Mouse (Mus musculus) E14TG2a.4 (cell line): Measurements from ENCODE around the gene Grm8.
A peak's percentile ranks its signal among the peaks of the same experiment; 100 is the strongest.

ENCODE experiments used
- H3K27me3 ChIP-seq: 2 replicates; pipeline ENCODE4 v1.6.1; 2014; ENCODE audit warnings: low read length, control low read depth; ENCODE audit not compliant: insufficient read depth
- H3K36me3 ChIP-seq: 2 replicates; pipeline ENCODE4 v1.6.1; 2014; ENCODE audit warnings: low read length, control low read depth; ENCODE audit not compliant: insufficient read depth
- H3K4me1 ChIP-seq: replicated peaks from 2 replicates; pipeline ENCODE4 v1.6.1; 2014; ENCODE audit warnings: low read depth, low read length, control low read depth
- H3K4me3 ChIP-seq: replicated peaks from 2 replicates; pipeline ENCODE4 v1.5.1; 2014; ENCODE audit warnings: mild to moderate bottlenecking, low read length
- H3K9me3 ChIP-seq: 2 replicates; pipeline ENCODE4 v1.6.1; 2014; ENCODE audit warnings: low read length, control low read depth
- CTCF ChIP-seq: conservative IDR thresholded peaks from 2 replicates; pipeline ENCODE4 v1.5.1; 2014; ENCODE audit warnings: low read length
- NANOG ChIP-seq: IDR thresholded peaks from 2 replicates; pipeline ENCODE4 v1.6.1; 2014; ENCODE audit warnings: borderline replicate concordance, low read length, mixed read lengths
- POU5F1 ChIP-seq: IDR thresholded peaks from 2 replicates; pipeline ENCODE4 v1.6.1; 2014; ENCODE audit warnings: low read length, borderline replicate concordance

Grm8 gene

GRCm38 (mm10) chr6:28135001-28135401 is at the start of gene Grm8:
Gene Grm8, minus strand, starts transcription at chr6:28135178.
- Histone ChIP-seq H3K9me3 (no peaks in the 10 kb centered on the region), H3K27me3 (peaks cover 86% of the 10 kb centered on the region), H3K4me3 (peak within 1 kb of the TSS; percentile 80), H3K36me3 (no peaks in the 10 kb centered on the region), H3K4me1 (peaks cover 38% of the 10 kb centered on the region)
- TF ChIP-seq NANOG: no peak
- TF ChIP-seq CTCF: no peak
- no peak for TF ChIP-seq POU5F1

DNA sequence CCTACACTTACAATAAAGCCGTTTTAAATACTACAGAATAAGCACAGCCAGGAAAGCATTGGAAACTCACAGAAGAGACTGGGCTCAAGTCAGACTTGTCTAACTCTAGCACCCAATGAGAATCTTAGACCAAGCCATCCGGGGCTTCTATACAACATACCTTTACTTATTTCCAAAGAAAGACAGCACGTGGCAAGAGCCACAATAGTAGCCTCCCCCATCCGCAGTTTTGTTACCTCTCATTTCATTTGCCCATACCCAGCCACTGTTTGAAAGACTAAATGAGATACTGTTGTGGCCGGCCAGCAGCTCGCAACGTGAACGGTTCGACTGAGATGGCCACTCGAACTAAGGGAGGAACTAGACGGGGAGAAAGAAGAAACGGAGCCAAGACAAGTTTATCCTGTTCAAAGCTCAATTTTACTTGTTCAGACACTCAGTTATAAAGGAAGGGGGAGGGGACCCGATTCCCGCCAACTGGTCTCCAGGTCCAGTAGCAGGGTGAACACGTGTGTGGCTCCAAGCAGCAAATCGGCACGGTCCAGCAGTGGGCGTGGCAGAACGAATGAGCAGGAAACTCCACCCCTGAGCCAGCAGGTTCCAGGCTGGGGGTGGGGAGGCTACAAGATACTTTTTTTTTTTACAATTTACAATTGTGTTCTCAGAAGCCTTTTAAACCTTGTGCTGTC is 35.0 kb upstream of the Grm8 start:
- H3K4me1 ChIP-seq: no peaks in the 10 kb centered on the region
- TF ChIP-seq CTCF: no peak
- no peak for TF ChIP-seq NANOG
- TF ChIP-seq POU5F1: no peak
- no peaks in the 10 kb centered on the region for H3K27me3 ChIP-seq
- no peak overlapping the region for H3K4me3 ChIP-seq
- H3K9me3 ChIP-seq: peaks cover 4% of the 10 kb centered on the region; the same call in 1 of the 2 replicates
- no peaks in the 10 kb centered on the region for H3K36me3 ChIP-seq

GRCm38 (mm10) chr6:28160399-28160798 is 25.4 kb upstream of the Grm8 start:
- Histone ChIP-seq H3K4me1 (no peaks in the 10 kb centered on the region), H3K9me3 (no peaks in the 10 kb centered on the region), H3K27me3 (no peaks in the 10 kb centered on the region)

DNA sequence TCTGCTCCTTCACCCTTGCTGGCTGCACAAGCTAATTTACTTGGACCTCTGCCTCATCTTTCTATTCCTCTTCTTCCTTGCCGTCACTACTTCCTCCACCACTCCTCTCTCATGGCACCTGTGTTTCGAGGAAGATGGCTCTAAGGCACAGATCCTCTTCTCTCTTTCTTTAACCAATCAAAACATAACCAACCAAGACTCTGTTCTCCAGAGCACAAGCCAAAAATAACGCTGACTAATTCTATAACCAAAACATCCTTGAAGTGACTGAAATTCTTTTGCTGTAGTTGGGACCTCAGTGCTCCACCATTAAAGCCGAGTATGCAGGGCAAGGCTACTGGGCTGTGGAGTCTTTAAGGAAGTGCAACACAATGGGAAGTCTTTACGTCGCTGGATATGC is 11.5 kb upstream of the Grm8 start:
- TF ChIP-seq CTCF (no peak), NANOG (no peak), POU5F1 (no peak)
- H3K27me3 ChIP-seq: peaks cover 10% of the 10 kb centered on the region
- no peak overlapping the region for H3K4me3 ChIP-seq

More at GRCm38 (mm10) chr6:28160399-28160798, 25.4 kb upstream of the Grm8 start:
- H3K36me3 ChIP-seq: no peaks in the 10 kb centered on the region
- no peak for TF ChIP-seq CTCF
- TF ChIP-seq POU5F1: no peak
- no peak for TF ChIP-seq NANOG
- H3K4me3 ChIP-seq: no peak overlapping the region

DNA sequence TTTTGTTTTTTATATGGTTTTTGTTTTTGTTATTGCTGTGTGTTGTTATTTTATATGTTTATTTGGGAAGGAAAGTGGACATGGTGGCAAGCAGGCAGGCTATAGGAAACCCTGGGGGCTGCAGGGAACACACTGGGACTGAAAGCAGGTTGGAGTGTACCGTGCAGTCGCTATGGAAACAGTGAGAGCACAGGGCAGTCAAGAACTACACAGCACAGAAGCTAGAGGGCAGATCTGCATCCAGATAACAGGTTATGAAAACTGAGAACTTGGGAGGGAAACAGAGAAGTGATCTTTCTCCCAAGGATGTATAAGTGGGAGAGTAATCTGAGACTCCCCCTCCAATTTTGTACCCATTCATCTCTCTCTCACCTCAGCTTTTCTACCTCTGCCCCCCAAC is 7.4 kb upstream of the Grm8 start:
- H3K36me3 ChIP-seq: no peaks in the 10 kb centered on the region
- H3K4me1 ChIP-seq: no peaks in the 10 kb centered on the region; the same call in 1 of the 2 replicates
- peaks cover 31% of the 10 kb centered on the region for H3K27me3 ChIP-seq
- H3K4me3 ChIP-seq: no peak overlapping the region
- TF ChIP-seq POU5F1 (no peak), CTCF (no peak), NANOG (no peak)
- H3K9me3 ChIP-seq: no peaks in the 10 kb centered on the region

More for the DNA sequence above, 11.5 kb upstream of the Grm8 start:
- no peaks in the 10 kb centered on the region for H3K36me3 ChIP-seq
- H3K4me1 ChIP-seq: no peaks in the 10 kb centered on the region; the same call in 1 of the 2 replicates
- H3K9me3 ChIP-seq: no peaks in the 10 kb centered on the region

GRCm38 (mm10) chr6:28135411-28136233 is 644 bp upstream of the Grm8 start:
- Histone ChIP-seq H3K4me3 (peak overlapping the region; percentile 80), H3K4me1 (peaks cover 37% of the 10 kb centered on the region), H3K27me3 (peaks cover 86% of the 10 kb centered on the region), H3K9me3 (no peaks in the 10 kb centered on the region), H3K36me3 (no peaks in the 10 kb centered on the region)
- TF ChIP-seq CTCF: peak; percentile 84
- no peak for TF ChIP-seq POU5F1

- Histone ChIP-seq H3K9me3 (no peaks in the 10 kb centered on the region), H3K4me3 (peak overlapping the region; percentile 80), H3K27me3 (peaks cover 87% of the 10 kb centered on the region), H3K4me1 (peaks cover 43% of the 10 kb centered on the region), H3K36me3 (no peaks in the 10 kb centered on the region)
- TF ChIP-seq NANOG (no peak), CTCF (no peak), POU5F1 (no peak)
These were observed 652 bp downstream of the Grm8 start for GRCm38 (mm10) chr6:28134251-28134801.
